Mouse (Mus musculus): ENCODE data around the gene 4933405O20Rik.

The 4933405O20Rik gene

DNA sequence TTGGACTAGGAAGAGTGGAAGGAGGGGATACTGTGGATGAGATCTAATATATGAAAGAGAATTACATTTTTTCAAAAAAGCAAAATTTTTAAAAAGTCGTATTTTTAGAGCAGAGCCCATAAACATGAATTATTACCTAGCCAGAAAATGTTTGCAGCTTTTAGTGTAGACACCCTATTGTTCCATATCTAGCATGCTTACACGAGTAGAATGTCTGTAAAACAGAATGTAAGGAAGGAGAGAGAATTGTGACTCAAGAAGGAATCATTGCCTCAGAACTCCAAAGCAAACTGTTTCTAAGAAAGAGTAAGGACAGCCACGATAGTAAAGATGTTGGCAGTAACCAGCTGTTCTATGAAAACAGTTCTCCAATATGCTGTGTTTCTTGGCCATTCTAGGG, at the start of gene 4933405O20Rik:
Gene 4933405O20Rik, plus strand, starts transcription at position 301 of the 400 bp plus-strand sequence.
- DNase-seq (ENCODE audit: low read depth), result no peak

DNA sequence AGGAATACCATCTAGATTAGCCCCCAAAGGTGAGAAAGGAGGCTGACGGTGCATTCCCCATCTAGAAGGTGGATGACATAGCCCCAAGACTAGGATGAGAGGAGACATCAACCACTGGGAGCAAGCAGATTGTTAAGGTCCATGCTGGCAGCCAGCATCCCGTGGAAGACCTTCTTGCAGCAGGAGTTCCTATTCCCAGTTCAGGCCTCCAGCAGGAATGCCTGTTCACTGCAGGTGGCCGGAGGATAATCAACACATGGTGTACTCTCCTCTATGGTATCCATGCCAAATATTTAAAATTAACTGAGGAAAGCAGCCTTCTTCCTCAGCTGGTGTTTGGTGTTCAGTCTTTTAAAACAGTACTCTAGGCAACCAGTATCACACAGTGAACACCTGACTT, 49.4 kb upstream of the 4933405O20Rik start:
- DNase-seq (ENCODE audit: low read depth), result no peak

DNA sequence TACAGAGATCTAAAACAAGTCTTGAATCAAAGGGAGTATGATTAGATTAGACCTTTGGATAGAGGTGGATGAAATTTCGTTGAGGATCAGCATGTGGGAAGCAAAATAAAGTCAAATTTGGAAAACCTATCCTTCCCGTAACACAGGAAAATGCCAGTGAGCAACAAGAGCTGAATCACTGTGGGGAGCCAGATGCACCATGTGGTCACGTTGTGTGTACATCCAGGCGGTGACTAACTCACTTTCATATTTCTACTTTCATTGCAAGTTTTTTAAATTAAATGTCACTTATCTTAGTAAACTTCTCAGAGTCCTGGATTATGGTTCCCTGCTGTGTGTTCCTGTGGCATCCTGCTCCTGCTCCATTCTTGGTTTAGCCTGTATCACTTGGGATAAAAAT, 47.6 kb upstream of the 4933405O20Rik start:
- no peak for DNase-seq (ENCODE audit: low read depth)

DNA sequence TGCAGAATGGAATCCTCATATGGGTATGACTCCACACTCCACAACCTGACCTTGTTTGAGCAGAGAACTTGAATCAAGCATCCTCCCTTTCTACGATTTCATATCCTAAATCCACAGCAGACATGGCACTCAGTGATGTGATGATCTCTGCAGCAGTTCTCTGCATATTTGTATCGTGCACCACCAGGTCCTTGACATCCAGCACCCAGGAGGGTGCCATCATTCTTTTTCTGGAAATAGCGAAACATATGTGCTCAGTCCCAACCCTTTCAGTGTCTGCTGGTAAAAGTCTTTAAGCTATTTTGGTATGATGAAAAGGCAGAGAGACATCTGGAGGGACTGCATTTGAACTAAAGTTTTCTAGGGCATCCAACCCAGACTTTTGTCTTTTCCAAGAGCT, 36.3 kb upstream of the 4933405O20Rik start:
- no peak for DNase-seq (ENCODE audit: low read depth)

DNA sequence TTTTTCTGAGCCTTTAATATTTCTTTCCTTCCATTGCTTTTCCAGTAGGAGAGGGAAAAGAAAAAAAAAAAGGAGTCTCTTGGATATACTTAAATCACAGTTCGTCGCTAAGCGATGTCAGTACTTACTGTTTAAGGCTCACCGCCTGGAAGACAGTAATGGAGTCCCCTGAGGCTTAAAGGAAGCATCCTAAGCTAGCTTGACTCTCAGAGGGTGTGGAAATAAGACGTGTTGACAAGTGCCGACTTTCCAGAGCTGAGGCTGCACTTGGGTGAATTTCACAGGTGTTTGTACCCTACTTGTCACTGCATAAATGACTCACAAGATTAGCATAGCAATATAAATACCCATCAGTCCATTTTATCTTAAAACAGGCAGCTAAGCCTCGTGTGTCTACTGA, 25.1 kb upstream of the 4933405O20Rik start:
- no peak for DNase-seq (ENCODE audit: low read depth)

DNA sequence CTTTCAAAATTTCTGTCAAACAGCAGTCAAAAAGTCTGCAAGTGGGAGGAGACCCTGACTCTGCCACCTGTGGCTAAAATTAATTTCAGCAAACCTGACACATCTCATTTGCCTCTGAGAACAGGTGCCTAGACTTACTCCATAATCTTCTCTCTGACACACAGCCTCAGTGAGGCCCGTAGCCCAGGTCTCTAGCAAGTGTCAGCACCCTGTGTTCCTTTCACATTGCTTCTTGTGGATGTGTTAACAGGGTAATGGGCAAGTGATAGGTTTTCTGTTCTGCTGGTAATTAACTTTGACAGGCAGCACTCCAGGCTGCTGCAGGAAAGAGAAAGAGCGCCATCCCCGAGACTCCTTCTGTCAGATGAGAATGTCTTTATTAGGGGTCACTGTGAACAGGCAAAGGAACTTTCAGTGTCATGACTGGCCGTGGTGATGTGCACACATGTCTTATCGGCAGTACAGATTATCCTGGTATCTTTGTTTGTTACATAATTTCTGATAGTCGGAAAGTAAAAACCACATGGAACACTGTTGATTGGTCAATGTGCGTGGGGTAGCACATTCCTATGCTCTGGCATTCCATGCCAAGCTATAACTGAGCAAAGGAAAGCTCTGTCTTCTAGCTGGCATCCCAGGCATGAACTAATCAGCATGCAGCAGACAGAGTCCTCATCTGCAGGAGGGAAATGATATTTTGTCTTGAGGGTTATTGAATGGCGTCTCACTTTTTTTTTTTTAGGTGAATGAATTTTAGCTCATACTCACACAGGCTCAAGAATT, 10.2 kb upstream of the 4933405O20Rik start:
- no peak for DNase-seq (ENCODE audit: low read depth)

DNA sequence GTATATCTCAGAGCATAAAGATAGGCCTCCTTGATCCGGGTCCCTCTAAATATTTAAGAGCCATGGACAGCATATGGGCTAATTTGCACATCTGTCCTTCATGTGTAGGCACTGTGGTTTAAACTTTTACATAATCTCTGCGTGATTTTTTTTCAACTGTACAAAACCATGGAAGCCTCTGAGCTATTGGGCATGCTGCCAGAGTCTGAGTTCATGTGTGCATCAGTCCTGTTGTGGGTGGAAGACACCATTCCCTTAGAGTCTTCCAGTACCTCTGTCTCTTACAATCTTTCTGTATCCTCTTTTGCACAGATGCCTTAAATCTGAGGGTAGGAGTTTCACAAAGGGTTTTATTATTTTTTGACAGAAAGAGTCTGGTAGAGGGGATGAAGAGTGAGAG, 15.1 kb downstream of the 4933405O20Rik start:
- DNase-seq (ENCODE audit: low read depth), result peak; percentile 9

DNA sequence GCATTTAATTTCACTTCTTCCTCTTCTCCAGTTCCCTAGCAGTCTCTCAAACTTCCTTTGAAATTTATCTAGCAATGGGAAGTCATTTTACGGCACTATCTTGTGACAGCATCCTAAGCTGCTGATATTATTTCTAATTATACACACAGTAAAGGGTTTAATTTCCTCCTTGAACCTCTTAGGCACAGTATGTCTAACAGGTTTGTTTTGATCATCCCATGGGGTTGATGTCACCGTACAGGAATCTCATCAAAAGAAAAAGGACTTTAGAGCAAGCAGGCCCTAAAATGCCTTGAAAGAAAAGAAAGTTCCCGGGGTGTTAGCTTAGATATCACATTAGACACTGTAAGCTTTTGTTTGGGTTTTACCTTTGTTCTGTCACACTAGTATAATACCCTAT, 30.2 kb downstream of the 4933405O20Rik start:
- DNase-seq (ENCODE audit: low read depth), result no peak

DNA sequence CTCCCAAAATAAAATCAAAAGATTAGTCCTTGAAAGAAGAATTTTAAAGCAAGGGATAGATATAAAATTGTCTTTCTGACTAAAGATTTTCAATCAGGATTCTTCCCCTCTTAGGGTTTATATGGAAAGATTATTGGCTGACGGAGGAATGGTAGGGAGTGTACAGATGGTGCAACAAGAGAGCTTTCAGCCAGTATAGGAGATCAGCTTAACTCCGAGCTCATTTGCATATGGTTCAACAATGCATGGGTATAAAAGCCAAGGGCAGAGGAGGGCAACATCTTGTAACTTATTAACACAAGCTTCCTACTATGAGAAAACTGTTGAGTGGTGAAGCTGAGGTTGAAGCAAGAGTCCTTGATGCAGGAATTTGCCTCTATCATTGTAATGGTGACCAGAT, 34.2 kb downstream of the 4933405O20Rik start:
- DNase-seq (ENCODE audit: low read depth), result no peak
